Mouse (Mus musculus): ENCODE measurements around the gene Pafah1b3.
"Not testable (repeated sequence)": the region's sequence is repeated elsewhere in the genome, so short reads cannot be mapped to it uniquely, and the experiment has no call there.

Gene Pafah1b3

GRCm38 (mm10) chr7:25269029-25269428, 28.8 kb downstream of the Pafah1b3 start:
- DNase-seq (ENCODE audit: low spot score in 2 of 2), result peak; percentile 19 to 70

GRCm38 (mm10) chr7:25268588-25268987, 29.2 kb downstream of the Pafah1b3 start:
- no peak for DNase-seq (ENCODE audit: low spot score in 2 of 2)

- peak; percentile 98 for DNase-seq (ENCODE audit: low spot score in 2 of 2)
These were observed 29.9 kb downstream of the Pafah1b3 start for GRCm38 (mm10) chr7:25267751-25268463.

GRCm38 (mm10) chr7:25267301-25267750, 30.5 kb downstream of the Pafah1b3 start, which contains the start of gene Cic:
TSS of gene Cic (plus strand) at chr7:25267704.
- DNase-seq (ENCODE audit: low spot score in 2 of 2), result peak; percentile 95 to 96

- no peak for DNase-seq (ENCODE audit: low spot score in 2 of 2)
These were observed 31.4 kb downstream of the Pafah1b3 start for GRCm38 (mm10) chr7:25266180-25266962.

- DNase-seq (ENCODE audit: low spot score in 2 of 2), result not testable (repeated sequence)
These were observed 32.0 kb downstream of the Pafah1b3 start for GRCm38 (mm10) chr7:25265743-25266142.

- no peak for DNase-seq (ENCODE audit: low spot score in 2 of 2)
These were observed 33.6 kb downstream of the Pafah1b3 start for GRCm38 (mm10) chr7:25263968-25264870.

GRCm38 (mm10) chr7:25261896-25262295, 35.9 kb downstream of the Pafah1b3 start:
- no peak for DNase-seq (ENCODE audit: low spot score in 2 of 2)

GRCm38 (mm10) chr7:25251822-25252221, 46.0 kb downstream of the Pafah1b3 start:
- no peak for DNase-seq (ENCODE audit: low spot score in 2 of 2)

GRCm38 (mm10) chr7:25251071-25251791, 46.6 kb downstream of the Pafah1b3 start:
- peak; percentile 40 to 68 for DNase-seq (ENCODE audit: low spot score in 2 of 2)

GRCm38 (mm10) chr7:25250141-25250972, 47.4 kb downstream of the Pafah1b3 start, which contains the start of gene Erf:
TSS of gene Erf (minus strand) at chr7:25250761.
- peak; percentile 95 to 99 for DNase-seq (ENCODE audit: low spot score in 2 of 2)

- peak; percentile 64 to 84 for DNase-seq (ENCODE audit: low spot score in 2 of 2)
These were observed 48.3 kb downstream of the Pafah1b3 start for GRCm38 (mm10) chr7:25249314-25250140.

- peak in 1 of 2 experiments; percentile 41 for DNase-seq (ENCODE audit: low spot score in 2 of 2)
These were observed 48.9 kb downstream of the Pafah1b3 start for GRCm38 (mm10) chr7:25248846-25249313.

GRCm38 (mm10) chr7:25248018-25248647, 49.7 kb downstream of the Pafah1b3 start:
- DNase-seq (ENCODE audit: low spot score in 2 of 2), result peak in 1 of 2 experiments; percentile 67

GRCm38 (mm10) chr7:25247498-25247897, 50.3 kb downstream of the Pafah1b3 start:
- no peak for DNase-seq (ENCODE audit: low spot score in 2 of 2)

GRCm38 (mm10) chr7:25246759-25247137, 51.0 kb downstream of the Pafah1b3 start:
- DNase-seq (ENCODE audit: low spot score in 2 of 2), result no peak

- peak in 1 of 2 experiments; percentile 67 for DNase-seq (ENCODE audit: low spot score in 2 of 2)
These were observed 51.6 kb downstream of the Pafah1b3 start for GRCm38 (mm10) chr7:25246079-25246758.
